Mouse (Mus musculus): ENCODE results near the gene Agfg2.
A peak's percentile ranks its signal among the peaks of the same experiment; 100 is the strongest.
"Not testable (repeated sequence)": the region's sequence is repeated elsewhere in the genome, so short reads cannot be mapped to it uniquely, and the experiment has no call there.

Agfg2 gene

GRCm38 (mm10) chr5:137645091-137645651, 39.4 kb downstream of the Agfg2 start:
- no peak for DNase-seq (ENCODE audit: low spot score)

- DNase-seq (ENCODE audit: low spot score): no peak
Measured at GRCm38 (mm10) chr5:137644484-137644883, 40.0 kb downstream of the Agfg2 start.

- no peak for DNase-seq (ENCODE audit: low spot score)
Measured at GRCm38 (mm10) chr5:137642886-137643285, 41.6 kb downstream of the Agfg2 start.

GRCm38 (mm10) chr5:137641054-137641453, 43.5 kb downstream of the Agfg2 start, which contains the start of gene Sap25:
Gene Sap25 (plus strand): TSS chr5:137641334.
- no peak for DNase-seq (ENCODE audit: low spot score)

- no peak for DNase-seq (ENCODE audit: low spot score)
Measured at GRCm38 (mm10) chr5:137639472-137639871, 45.1 kb downstream of the Agfg2 start.

- DNase-seq (ENCODE audit: low spot score): no peak
Measured at GRCm38 (mm10) chr5:137633397-137634084, 51.0 kb downstream of the Agfg2 start.

- no peak for DNase-seq (ENCODE audit: low spot score)
Measured at GRCm38 (mm10) chr5:137631591-137631990, 52.9 kb downstream of the Agfg2 start.

GRCm38 (mm10) chr5:137631171-137631570, 53.4 kb downstream of the Agfg2 start:
- no peak for DNase-seq (ENCODE audit: low spot score)

- no peak for DNase-seq (ENCODE audit: low spot score)
Measured at GRCm38 (mm10) chr5:137630602-137631001, 53.9 kb downstream of the Agfg2 start.

GRCm38 (mm10) chr5:137629906-137630545, 54.5 kb downstream of the Agfg2 start:
- DNase-seq (ENCODE audit: low spot score): no peak

DNA sequence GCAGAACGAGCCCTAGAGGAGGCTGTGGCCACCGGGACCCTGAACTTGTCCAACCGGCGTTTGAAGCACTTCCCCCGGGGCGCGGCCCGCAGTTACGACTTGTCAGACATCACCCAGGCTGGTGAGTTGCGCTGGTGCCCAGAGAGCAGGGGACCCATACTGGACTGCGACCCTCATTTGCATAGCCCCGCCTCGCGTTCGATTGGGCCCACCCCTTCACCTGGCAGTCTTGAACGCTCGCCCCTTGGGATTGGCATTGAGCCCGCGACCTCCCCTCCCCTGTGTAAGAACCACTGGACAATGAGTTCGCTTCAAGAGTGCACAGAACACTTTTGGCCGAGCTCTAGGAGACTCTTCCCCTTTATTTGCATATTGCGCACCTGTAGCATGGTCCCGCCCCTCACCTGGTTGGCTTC, 55.2 kb downstream of the Agfg2 start:
- DNase-seq (ENCODE audit: low spot score): no peak

GRCm38 (mm10) chr5:137628498-137629305, 55.8 kb downstream of the Agfg2 start, which contains the start of the genes Fbxo24, Lrch4 and Gm20605:
Gene Fbxo24 (minus strand): TSS chr5:137629002.
Gene Lrch4 (plus strand): TSS chr5:137629121.
Gene Gm20605 (plus strand): TSS chr5:137629175.
- peak; percentile 99 for DNase-seq (ENCODE audit: low spot score)

DNA sequence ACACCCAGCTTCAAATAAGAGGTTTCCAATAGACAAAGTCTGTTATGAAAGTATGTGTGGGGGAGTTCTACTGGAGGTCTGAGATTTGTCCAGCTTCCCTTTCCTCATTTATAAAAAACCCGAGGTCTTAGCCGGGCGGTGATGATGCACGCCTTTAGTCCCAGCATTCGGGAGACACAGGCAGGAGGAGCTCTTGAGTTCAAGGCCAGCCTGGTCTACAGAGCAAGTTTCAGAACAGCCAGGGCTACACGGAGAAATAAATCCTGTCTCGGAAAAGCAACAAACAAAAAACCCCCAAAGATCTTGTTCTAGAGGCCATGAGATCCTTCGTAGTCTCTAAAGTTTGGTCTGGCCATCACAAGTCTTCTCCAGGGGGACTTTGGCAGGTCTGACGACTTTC, 56.5 kb downstream of the Agfg2 start:
- DNase-seq (ENCODE audit: low spot score): no peak

- no peak for DNase-seq (ENCODE audit: low spot score)
Measured at GRCm38 (mm10) chr5:137623937-137624530, 60.5 kb downstream of the Agfg2 start.

DNA sequence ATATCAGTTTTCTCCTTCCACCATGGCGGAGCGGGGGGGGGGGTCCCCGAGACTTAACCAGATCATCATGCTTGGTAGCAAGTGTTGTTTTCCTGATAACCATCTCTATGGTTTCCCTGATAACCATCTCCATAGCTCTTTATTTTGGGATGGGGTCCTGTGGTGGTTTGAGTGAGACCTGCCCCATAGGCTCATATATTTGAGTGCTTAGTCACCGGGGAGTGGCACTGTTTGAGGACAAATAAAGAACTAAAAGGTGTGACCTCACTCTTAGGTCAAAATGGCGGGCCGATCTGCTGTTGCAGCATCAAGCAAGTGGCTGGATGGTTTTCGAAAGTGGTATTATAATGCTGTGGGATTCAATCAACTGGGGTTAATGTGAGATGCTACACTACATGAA, 69.2 kb downstream of the Agfg2 start:
- no peak for DNase-seq (ENCODE audit: low spot score)

DNA sequence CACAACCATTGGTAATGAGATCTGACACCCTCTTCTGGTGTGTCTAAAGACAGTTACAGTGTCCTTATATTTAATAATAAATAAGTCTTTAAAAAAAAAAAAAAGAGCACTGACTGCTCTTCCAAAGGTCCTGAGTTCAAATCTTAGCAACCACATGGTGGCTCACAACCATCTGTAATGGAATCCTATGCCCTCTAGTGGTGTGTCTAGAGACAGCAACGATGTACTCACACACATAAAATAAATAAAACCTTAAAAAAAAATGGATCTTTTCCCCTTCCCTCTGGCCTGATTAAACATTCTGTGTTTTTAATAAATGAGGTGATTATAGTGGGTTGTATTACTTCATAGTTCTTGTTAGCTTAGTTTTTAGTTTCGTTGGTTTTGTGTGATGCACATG, 69.6 kb downstream of the Agfg2 start:
- not testable (repeated sequence) for DNase-seq (ENCODE audit: low spot score)

DNA sequence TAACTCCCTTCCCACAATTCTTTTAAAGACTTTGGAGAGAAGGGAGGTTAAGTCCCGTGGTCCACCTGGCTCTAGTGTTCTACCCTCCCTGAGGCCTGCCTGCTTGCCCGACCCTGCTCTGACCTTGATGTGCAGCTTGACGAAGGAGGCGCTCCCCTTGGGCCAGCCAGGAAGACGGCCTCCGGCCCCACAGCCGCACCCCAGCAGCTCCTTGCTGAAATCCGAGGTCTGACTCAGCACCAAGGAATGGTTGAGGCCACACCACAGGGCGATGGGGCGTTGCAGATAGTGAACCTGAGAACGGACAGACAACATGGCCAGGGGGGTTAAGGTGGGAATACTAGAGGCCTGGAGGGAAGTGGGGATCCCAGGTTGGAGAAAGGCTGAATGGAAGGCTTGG, 71.0 kb downstream of the Agfg2 start, which contains the start of gene Pcolce:
Pcolce (minus strand) TSS at position 235 of the 400 bp plus-strand sequence.
- DNase-seq (ENCODE audit: low spot score): no peak

- no peak for DNase-seq (ENCODE audit: low spot score)
Measured at GRCm38 (mm10) chr5:137613076-137613475, 71.5 kb downstream of the Agfg2 start.

- no peak for DNase-seq (ENCODE audit: low spot score)
Measured at GRCm38 (mm10) chr5:137611245-137611602, 73.3 kb downstream of the Agfg2 start.

GRCm38 (mm10) chr5:137610548-137611244, 73.8 kb downstream of the Agfg2 start:
- no peak for DNase-seq (ENCODE audit: low spot score)

DNA sequence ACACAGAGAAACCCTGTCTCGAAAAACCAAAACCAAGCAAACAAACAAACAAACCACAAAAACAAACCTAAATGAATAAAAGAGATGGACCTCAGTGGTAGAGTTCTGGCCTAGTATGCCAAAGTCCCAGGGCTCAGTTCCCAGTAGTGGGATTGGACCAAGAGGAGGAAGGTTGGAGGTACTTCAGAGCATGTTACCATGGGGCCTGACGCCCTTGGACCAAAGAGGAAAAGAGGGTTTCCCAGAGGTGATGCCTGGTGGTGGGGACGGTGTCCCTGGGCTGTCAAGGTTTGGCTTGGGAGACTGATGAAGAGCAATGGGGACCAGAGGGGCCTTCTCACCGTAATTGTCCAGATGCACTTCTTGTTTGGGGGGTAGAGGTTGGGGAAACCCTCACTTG, 74.5 kb downstream of the Agfg2 start:
- no peak for DNase-seq (ENCODE audit: low spot score)

All from c-Kit-positive CD71-positive TER-119-positive erythroid progenitor cells, embryonic 14.5 days (primary cell).